Mouse (Mus musculus): ENCODE data around the gene Mast4. TPM values are rescaled to one million over a fixed set of nuclear protein-coding genes. Genes with fewer than 3 reads are reported as not detected.

Mast4 gene
- total and polyA plus RNA-seq, 2 experiments, result 0.83 to 5.3 TPM

- Histone ChIP-seq H3K4me1 (ENCODE audit: control insufficient read depth, insufficient read depth, low read length) (no peaks in the 10 kb centered on the region), H3K79me2 (ENCODE audit: control insufficient read depth, insufficient read depth, low read length) (no peaks in the 10 kb centered on the region), H3K36me3 (ENCODE audit: control insufficient read depth, insufficient read depth, low read length) (peaks cover 30% of the 10 kb centered on the region), H3K27me3 (ENCODE audit: control insufficient read depth, insufficient read depth, low read length) (no peaks in the 10 kb centered on the region), H3K27ac (replicated peaks; ENCODE audit: insufficient read depth, low read depth, low read length) (no peak overlapping the region), H3K9ac (ENCODE audit: low read depth, low read length) (no peak overlapping the region), H3K4me3 (ENCODE audit: insufficient read depth, low read depth, low read length) (no peak overlapping the region)
- no peak for DNase-seq (ENCODE audit: extremely low read depth, low read depth, low spot score)
- TF ChIP-seq CTCF (IDR thresholded peaks at IDR 0.05; ENCODE audit: low read depth, low read length) (no peak), POLR2A (IDR thresholded peaks at IDR 0.05; ENCODE audit: extremely low read depth, insufficient read depth, low read length) (no peak)
- WGBS, result 97% methylated on average over 6 of the region's 6 CpGs
Measured at GRCm38 (mm10) chr13:102790601-102791155, 543.6 kb downstream of the Mast4 start.

- no peak overlapping the region for H3K4me3 ChIP-seq (ENCODE audit: insufficient read depth, low read depth, low read length)
- no peaks in the 10 kb centered on the region for H3K4me1 ChIP-seq (ENCODE audit: control insufficient read depth, insufficient read depth, low read length)
- no peak overlapping the region for H3K27ac ChIP-seq (replicated peaks; ENCODE audit: insufficient read depth, low read depth, low read length)
- WGBS, result 94% methylated on average over 10 of the region's 10 CpGs
- no peak overlapping the region for H3K9ac ChIP-seq (ENCODE audit: low read depth, low read length)
- peaks cover 27% of the 10 kb centered on the region for H3K36me3 ChIP-seq (ENCODE audit: control insufficient read depth, insufficient read depth, low read length)
- no peaks in the 10 kb centered on the region for H3K27me3 ChIP-seq (ENCODE audit: control insufficient read depth, insufficient read depth, low read length)
- TF ChIP-seq CTCF (IDR thresholded peaks at IDR 0.05; ENCODE audit: low read depth, low read length) (no peak), POLR2A (IDR thresholded peaks at IDR 0.05; ENCODE audit: extremely low read depth, insufficient read depth, low read length) (no peak)
- H3K79me2 ChIP-seq (ENCODE audit: control insufficient read depth, insufficient read depth, low read length), result no peaks in the 10 kb centered on the region
- DNase-seq (ENCODE audit: extremely low read depth, low read depth, low spot score), result no peak
Measured at GRCm38 (mm10) chr13:102786666-102787230, 547.5 kb downstream of the Mast4 start.

- no peaks in the 10 kb centered on the region for H3K27me3 ChIP-seq (ENCODE audit: control insufficient read depth, insufficient read depth, low read length)
- DNase-seq (ENCODE audit: extremely low read depth, low read depth, low spot score), result no peak
- H3K36me3 ChIP-seq (ENCODE audit: control insufficient read depth, insufficient read depth, low read length), result peaks cover 35% of the 10 kb centered on the region
- H3K79me2 ChIP-seq (ENCODE audit: control insufficient read depth, insufficient read depth, low read length), result no peaks in the 10 kb centered on the region
- H3K27ac ChIP-seq (replicated peaks; ENCODE audit: insufficient read depth, low read depth, low read length), result no peak overlapping the region
- no peak overlapping the region for H3K9ac ChIP-seq (ENCODE audit: low read depth, low read length)
- no peaks in the 10 kb centered on the region for H3K4me1 ChIP-seq (ENCODE audit: control insufficient read depth, insufficient read depth, low read length)
- 92% methylated on average over 7 of the region's 7 CpGs for WGBS
- TF ChIP-seq POLR2A (IDR thresholded peaks at IDR 0.05; ENCODE audit: extremely low read depth, insufficient read depth, low read length) (no peak), CTCF (IDR thresholded peaks at IDR 0.05; ENCODE audit: low read depth, low read length) (no peak)
- H3K4me3 ChIP-seq (ENCODE audit: insufficient read depth, low read depth, low read length), result no peak overlapping the region
Measured at GRCm38 (mm10) chr13:102783531-102784310, 550.6 kb downstream of the Mast4 start.

- DNase-seq (ENCODE audit: extremely low read depth, low read depth, low spot score), result no peak
- peaks cover 27% of the 10 kb centered on the region for H3K36me3 ChIP-seq (ENCODE audit: control insufficient read depth, insufficient read depth, low read length)
- WGBS, result 96% methylated on average over 3 of the region's 3 CpGs
- H3K4me1 ChIP-seq (ENCODE audit: control insufficient read depth, insufficient read depth, low read length), result no peaks in the 10 kb centered on the region
- no peak overlapping the region for H3K27ac ChIP-seq (replicated peaks; ENCODE audit: insufficient read depth, low read depth, low read length)
- no peak overlapping the region for H3K4me3 ChIP-seq (ENCODE audit: insufficient read depth, low read depth, low read length)
- no peak overlapping the region for H3K9ac ChIP-seq (ENCODE audit: low read depth, low read length)
- TF ChIP-seq CTCF (IDR thresholded peaks at IDR 0.05; ENCODE audit: low read depth, low read length) (no peak), POLR2A (IDR thresholded peaks at IDR 0.05; ENCODE audit: extremely low read depth, insufficient read depth, low read length) (no peak)
- no peaks in the 10 kb centered on the region for H3K27me3 ChIP-seq (ENCODE audit: control insufficient read depth, insufficient read depth, low read length)
- no peaks in the 10 kb centered on the region for H3K79me2 ChIP-seq (ENCODE audit: control insufficient read depth, insufficient read depth, low read length)
Measured at GRCm38 (mm10) chr13:102779275-102779674, 555.0 kb downstream of the Mast4 start.

GRCm38 (mm10) chr13:102778859-102779258 lies 555.4 kb downstream of the Mast4 start:
- TF ChIP-seq POLR2A (IDR thresholded peaks at IDR 0.05; ENCODE audit: extremely low read depth, insufficient read depth, low read length) (no peak), CTCF (IDR thresholded peaks at IDR 0.05; ENCODE audit: low read depth, low read length) (no peak)
- Histone ChIP-seq H3K27ac (replicated peaks; ENCODE audit: insufficient read depth, low read depth, low read length) (no peak overlapping the region), H3K4me1 (ENCODE audit: control insufficient read depth, insufficient read depth, low read length) (no peaks in the 10 kb centered on the region), H3K36me3 (ENCODE audit: control insufficient read depth, insufficient read depth, low read length) (peaks cover 27% of the 10 kb centered on the region), H3K9ac (ENCODE audit: low read depth, low read length) (no peak overlapping the region), H3K79me2 (ENCODE audit: control insufficient read depth, insufficient read depth, low read length) (no peaks in the 10 kb centered on the region), H3K4me3 (ENCODE audit: insufficient read depth, low read depth, low read length) (no peak overlapping the region), H3K27me3 (ENCODE audit: control insufficient read depth, insufficient read depth, low read length) (no peaks in the 10 kb centered on the region)
- 96% methylated on average over 3 of the region's 3 CpGs for WGBS
- no peak for DNase-seq (ENCODE audit: extremely low read depth, low read depth, low spot score)

- 96% methylated on average over 6 of the region's 6 CpGs for WGBS
Measured at GRCm38 (mm10) chr13:102775506-102775905, 558.8 kb downstream of the Mast4 start.

More at GRCm38 (mm10) chr13:102775506-102775905, 558.8 kb downstream of the Mast4 start:
- Histone ChIP-seq H3K36me3 (ENCODE audit: control insufficient read depth, insufficient read depth, low read length) (peaks cover 32% of the 10 kb centered on the region), H3K79me2 (ENCODE audit: control insufficient read depth, insufficient read depth, low read length) (no peaks in the 10 kb centered on the region), H3K4me3 (ENCODE audit: insufficient read depth, low read depth, low read length) (no peak overlapping the region), H3K4me1 (ENCODE audit: control insufficient read depth, insufficient read depth, low read length) (no peaks in the 10 kb centered on the region), H3K9ac (ENCODE audit: low read depth, low read length) (no peak overlapping the region), H3K27ac (replicated peaks; ENCODE audit: insufficient read depth, low read depth, low read length) (no peak overlapping the region), H3K27me3 (ENCODE audit: control insufficient read depth, insufficient read depth, low read length) (no peaks in the 10 kb centered on the region)
- DNase-seq (ENCODE audit: extremely low read depth, low read depth, low spot score), result no peak
- TF ChIP-seq CTCF (IDR thresholded peaks at IDR 0.05; ENCODE audit: low read depth, low read length) (no peak), POLR2A (IDR thresholded peaks at IDR 0.05; ENCODE audit: extremely low read depth, insufficient read depth, low read length) (no peak)
